Mouse (Mus musculus): ENCODE results near the gene Chd5.

Gene Chd5

DNA sequence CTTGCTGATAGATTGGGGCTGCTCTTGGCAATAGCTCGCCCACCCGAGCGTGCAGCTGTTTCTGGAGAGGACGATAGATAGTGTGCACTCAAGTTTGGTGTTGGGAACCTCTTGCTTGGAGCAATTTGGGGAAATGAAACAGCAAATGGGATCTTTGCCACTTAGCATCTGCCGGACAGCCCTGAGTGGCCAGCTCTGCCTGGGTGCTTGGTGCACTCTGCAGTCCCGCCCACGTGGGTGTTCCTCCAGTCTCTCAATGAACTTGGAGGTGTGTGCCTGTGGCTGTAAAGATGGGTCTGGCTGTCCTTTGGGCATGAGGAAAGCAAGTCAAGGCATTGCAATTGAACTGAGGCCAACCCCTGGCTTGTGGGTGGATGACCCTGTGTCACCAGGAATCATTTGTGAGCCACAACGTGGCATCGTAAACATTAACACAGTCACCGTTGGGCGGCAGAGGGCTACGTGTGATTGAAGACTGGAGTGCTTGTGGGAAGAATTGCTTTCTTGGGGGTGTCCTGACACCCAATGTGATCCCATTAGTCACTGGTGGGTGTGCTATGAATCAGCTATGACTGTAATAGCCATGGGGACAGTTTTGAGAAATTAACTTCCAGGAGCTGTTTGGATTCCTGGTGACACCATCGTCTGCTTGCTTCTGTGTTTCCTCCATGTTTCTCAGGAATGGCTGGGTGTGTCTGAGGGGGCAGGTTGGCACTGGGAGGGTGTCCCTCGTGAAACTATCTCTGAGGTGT is 15.6 kb downstream of the Chd5 start:
- no peak for DNase-seq (ENCODE audit: low read depth, low spot score)

DNA sequence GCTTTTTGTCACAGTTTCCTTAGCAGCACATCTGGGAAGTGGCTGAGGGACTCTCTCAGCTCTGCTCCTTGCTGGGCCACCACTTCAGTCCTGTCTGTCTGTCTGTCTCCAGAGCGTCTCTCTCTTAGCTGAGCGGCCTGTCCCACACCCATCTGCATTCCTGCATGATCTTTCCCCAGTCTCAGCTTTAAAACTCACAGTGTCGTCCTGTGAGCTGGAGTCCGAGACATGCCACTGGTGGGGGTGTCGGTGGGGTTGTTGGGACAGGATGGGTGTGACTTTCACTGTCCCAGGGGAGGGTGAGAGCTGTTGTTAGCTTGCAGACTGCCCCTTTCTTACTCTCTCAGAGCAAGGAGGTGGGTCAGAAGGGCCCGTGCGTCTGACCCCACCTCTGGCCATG is 17.2 kb downstream of the Chd5 start:
- DNase-seq (ENCODE audit: low read depth, low spot score): no peak

DNA sequence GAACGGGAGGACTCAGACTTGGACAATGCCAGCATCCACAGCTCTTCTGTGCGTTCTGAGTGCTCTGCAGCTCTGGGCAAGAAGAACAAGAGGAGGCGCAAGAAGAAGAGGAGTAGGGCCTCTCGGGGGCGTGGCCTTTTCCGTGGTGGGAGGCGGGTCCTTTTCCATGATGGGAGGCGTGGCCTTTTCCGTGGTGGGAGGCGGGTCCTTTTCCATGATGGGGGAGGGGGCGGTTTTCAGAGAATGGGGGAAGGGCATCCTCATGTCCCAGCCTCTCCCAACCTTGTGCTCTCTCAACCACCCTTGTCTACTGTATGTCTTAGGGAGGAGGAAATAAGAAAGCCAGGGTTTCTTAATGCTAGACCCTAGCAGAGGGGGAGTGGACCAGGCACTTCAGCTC is 21.2 kb downstream of the Chd5 start:
- DNase-seq (ENCODE audit: low read depth, low spot score): no peak

DNA sequence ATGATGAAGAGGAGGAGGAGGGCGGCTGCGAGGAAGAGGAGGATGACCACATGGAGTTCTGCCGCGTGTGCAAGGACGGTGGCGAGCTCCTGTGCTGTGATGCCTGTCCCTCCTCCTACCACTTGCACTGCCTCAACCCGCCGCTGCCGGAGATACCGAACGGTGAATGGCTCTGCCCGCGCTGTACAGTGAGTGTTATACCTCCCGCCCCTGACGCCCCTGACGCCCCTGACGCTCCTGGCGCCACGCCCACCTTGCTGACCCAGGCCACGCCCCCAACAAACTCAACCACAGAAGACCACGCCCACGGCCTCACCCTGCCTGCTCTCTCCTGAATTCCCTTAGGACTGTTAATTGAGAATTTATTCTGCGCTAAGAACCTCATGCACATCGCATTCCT is 22.4 kb downstream of the Chd5 start:
- DNase-seq (ENCODE audit: low read depth, low spot score): no peak

DNA sequence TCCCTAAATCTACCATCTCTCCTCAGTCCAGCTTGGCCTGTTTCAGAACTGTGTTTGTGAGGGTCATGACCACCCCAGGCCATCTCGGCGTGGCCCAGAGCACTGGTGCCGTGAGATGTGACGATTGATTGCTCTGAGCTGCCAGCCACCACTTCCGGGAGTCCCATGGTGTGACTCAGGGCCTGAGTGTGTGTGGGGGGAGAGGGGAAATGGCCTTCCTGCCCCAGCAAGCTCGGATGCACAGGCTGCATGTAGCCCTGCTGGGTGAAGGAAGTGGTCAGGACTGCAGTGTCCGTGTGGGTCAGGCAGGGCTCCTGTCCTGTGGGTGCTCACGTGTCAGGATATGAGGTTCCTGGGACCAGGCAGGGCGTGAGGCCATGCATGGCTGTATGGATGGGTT is 23.7 kb downstream of the Chd5 start:
- DNase-seq (ENCODE audit: low read depth, low spot score): no peak

DNA sequence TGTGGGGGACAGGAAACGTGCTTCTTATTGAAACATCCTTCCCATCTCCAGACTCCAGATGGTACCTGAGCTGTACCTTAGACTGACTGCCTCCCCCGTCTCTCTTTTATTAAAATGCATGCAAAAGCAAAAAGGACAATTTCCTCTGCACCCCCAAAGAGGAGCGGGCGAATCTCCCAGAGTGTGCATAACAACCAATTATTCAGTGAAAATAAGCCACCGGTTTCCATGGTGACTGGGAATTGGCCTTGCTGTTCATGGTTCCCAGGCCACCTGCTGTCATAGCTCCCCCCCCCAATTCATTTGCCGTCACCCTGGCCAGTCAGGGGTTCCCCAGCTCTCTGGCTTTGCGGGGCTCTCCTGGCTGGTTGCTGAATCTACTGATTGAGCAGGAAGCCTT is 26.8 kb downstream of the Chd5 start:
- no peak for DNase-seq (ENCODE audit: low read depth, low spot score)

DNA sequence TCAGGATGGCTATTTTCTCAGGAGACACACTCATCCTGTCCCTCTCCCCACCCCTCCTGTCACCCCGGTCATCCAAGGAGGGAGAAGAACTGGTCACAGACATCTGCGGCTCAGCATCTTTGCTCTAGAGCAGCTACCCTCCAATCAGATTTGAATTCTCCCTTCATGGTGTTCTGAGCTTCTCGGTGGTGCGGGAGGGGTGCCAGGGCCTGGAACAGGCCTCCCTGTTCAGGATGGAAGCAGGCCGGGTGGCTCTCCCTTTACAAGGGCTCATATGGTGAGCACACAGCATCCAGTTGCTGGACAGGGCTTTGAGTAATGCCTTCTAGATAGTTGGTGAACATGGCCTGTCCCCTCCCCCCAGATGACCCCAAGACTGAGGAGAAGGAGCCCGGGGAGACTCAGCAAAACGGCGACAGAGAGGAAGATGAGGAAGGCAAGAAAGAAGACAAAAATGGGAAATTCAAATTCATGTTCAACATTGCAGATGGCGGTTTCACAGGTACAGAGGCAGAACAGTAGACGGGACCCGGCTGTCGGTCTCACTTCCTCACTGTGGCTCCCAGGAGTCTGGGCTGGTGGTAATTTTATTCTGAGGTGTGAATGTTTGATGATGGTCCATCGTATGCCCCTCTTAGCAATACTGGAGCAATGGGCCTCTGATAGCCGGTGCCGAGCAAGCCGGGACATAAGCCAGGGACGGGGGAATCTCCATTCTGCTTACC is 44.2 kb downstream of the Chd5 start:
- DNase-seq (ENCODE audit: low read depth, low spot score): no peak

DNA sequence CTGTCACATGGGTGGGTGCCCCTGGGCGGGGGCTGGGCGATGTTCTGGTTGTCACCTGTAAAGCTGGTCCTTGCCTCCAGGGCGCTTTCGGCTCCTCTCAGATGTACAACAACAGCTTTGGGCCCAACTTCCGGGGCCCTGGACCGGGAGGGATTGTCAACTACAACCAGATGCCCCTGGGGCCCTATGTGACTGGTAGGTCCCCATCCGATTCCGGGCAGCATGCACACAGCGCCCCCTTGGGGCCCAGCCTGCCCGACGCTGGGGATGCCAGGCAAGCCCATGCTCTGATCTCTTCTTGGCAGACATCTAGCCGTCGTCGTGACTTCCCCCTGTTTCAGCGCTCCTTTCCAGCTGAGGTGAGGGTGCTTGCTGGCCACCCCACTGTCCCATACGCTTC is 47.2 kb downstream of the Chd5 start:
- no peak for DNase-seq (ENCODE audit: low read depth, low spot score)

DNA sequence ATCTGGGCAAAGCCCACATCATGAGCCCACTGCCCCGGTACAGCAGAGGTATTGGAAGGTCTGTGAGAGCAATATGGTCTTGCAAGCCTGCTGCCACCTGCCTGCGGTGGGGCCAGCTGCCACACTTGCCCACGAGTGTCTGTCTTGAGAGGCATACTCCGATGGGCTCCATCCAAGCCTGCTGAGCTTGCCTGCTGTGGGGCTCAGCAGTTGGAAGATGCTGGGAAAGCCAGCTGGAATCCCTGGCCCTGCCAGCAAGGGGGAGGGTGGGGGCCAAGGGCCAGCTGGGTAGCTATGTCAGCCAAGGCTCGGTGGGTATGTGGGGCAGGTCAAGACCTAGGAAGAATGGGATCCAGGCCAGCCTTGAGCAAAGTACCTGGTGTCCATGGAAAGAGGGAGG is 53.7 kb downstream of the Chd5 start:
- no peak for DNase-seq (ENCODE audit: low read depth, low spot score)

DNA sequence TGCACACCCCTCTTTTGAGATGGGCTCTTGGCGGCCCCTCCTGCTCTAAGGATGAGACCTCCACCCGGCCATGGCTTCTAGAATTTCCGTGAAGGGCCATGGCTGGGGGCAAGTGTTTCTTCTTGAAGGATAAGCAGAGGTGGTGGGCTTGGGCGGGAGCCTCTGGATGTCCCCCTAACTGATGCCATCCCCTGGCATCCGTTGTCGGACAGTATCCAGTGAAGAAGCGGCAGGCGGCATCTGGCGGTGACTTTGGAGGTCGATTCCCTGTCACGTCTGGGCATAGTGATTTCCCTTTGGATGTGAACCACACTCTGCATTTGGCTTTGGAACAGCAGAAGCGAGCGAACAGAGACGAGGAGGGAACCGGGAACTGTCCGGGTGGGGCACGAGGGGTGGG is 54.2 kb downstream of the Chd5 start:
- DNase-seq (ENCODE audit: low read depth, low spot score): no peak

DNA sequence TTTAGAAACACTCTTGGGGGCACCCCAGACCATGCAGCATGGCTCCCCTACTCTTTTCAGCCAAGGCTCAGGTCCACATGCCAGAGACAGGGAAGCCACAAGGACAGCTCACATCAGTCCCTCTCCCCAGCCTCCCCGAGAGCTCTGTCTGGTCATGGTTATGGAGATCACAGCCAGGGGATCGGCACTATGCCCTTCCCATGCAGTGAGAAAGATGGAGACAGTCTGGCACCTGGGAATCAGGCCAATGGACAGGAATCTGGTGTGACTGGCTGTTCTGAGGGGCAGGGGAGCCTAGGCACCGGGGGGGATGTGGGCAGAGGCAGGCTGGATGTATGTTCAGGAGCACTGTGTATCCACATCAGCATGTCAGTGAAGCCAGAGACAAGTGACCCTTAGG is 60.5 kb downstream of the Chd5 start:
- DNase-seq (ENCODE audit: low read depth, low spot score): no peak

DNA sequence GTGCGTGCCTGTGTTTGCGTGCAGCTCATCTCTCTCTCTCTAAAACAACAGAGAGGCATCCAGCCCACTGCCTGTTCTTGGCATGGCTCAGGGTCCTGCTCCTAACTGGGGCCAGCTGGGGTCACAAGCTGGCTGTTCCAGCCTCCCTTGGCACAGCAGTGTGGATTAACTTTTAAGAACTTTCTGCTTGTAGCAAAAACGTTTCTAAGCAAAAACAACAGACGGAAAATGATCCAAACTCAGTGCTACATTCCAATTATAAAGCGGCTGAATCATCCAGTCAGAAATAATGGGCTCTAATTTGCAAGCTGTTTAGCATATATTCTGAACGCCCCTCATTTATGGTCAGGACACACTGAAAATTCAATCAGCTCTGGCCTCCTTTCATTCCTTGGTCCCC is 66.7 kb downstream of the Chd5 start:
- no peak for DNase-seq (ENCODE audit: low read depth, low spot score)

DNA sequence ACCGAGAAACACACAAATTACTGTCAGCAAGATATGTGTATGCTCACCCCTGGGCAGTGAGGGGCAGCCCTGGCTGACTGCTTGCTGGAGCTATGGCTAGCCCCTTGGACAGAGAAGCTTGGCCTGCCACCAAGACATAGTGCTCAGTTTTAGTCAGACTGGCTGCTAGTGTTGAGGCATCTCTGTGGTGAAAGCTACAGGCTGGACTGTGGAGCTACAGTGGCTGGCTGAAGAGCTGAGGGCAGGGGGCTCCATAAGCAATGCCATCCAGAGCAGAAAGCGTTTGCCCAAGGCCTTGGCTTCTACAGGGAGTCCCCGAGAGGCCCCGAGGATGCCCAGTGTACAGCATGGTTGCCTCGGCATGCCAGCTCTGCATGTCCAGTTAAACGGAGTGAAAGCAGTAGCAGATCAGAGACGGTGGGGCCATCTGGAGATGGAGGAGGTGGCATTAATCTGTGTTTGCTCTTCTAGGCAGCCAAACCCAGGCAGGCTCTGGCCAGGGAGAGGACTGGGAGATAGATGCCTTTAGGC is 67.3 kb downstream of the Chd5 start:
- DNase-seq (ENCODE audit: low read depth, low spot score): no peak

DNA sequence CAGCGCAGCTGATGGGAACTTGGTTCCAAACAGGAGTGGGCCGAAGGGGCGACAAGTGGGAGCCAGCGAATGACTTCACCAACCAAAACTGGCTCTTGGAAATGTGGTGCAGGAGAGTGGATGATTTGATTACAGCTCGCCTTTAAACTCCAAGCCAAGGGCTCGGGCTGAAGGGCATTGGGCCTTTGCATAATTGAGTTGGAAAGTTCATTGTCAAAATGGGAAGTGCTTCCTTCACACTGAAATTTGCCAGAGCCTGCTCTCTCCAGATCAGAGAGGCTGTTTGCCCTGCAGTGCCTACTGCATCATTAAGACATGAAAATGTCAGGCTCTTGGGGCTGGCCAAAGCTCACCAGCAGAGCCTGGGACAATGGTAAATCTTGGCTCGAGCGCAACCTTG is 68.1 kb downstream of the Chd5 start:
- DNase-seq (ENCODE audit: low read depth, low spot score): no peak

DNA sequence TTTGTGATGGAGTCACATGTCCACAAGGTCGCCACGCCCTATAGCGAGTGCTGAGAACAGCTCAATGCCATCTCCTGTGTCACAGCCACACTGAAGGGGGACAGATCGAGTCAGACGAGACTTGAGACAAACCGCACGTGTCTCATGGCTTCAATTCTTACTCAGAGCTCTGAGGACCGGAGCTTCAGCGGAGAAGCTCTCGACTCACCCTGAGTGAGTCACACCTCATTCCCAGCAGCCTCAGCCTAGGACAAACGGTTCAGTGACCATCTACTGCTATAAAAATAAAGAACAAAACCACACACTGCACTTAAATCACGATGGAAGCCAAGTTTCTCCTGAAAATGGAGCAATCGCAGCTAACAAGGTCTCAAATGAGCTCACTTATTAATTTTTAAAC is 72.5 kb downstream of the Chd5 start:
- DNase-seq (ENCODE audit: low read depth, low spot score): no peak

DNA sequence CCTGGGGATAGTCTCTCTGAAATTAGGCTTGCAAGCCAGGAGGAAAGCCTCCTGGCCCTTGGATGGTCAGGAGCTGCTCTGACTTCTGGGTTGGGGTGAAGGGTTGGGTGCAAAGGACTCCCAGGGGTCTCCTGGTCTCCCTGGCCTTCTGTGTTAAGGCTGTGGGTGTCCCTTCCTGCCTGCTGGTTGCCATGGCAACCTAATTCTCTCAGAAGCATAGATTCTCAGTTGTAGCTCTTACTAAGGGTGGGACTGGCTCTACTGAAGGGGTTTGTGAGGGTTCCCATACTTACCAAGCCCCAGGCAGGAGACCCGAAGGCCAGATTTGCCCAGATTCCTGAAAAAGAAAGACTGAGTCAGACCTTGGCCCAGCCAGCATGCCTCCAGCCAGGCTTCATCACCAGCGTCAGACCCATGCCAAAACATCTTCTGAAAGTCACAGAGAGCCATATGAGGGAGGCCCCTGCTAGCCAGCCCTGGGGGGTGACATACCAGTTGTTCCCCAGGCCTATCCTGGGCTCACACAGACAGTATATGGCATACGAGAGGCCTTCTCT is 74.2 kb downstream of the Chd5 start:
- no peak for DNase-seq (ENCODE audit: low read depth, low spot score)

DNA sequence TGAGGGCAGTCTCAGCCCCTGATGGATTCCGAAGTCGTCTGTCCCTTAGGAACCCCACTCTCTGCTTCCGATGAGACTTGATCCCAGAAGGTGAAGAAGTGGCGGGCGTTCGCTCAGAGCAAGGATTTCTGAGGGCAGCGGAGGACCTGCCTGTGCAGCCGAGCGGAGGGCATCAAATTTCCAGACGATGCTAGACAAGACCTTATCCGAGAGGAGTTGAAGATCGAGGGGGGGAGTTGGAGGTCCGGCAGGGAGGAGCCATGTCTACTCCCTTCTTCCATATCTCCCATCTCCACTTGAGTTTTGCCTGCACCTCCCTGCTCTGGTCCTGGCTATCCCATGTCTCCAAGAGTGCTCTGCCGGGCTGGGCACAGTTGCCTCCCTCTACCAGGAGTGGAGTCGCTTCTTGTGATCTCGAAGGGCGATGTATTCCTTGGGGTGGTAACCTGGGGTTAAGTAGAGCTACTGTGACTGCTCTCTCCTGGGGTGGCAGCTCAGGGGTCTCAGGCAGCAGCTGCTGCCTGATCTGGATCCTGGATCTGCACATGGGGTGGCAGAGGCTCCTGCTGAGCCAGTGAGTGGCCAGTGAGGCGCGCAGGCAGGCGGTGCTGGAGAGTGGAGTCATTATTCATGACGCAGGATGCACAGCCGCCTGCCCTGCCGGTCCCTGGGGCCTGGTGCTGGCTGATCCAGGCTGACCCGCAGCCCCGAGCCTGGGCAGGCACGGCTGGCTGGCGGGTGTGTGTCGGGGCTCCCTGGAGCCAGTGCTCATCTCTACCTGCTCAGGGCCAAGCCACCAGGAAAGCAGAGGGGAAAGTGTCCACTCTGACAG is 80.0 kb downstream of the Chd5 start:
- DNase-seq (ENCODE audit: low read depth, low spot score): no peak

DNA sequence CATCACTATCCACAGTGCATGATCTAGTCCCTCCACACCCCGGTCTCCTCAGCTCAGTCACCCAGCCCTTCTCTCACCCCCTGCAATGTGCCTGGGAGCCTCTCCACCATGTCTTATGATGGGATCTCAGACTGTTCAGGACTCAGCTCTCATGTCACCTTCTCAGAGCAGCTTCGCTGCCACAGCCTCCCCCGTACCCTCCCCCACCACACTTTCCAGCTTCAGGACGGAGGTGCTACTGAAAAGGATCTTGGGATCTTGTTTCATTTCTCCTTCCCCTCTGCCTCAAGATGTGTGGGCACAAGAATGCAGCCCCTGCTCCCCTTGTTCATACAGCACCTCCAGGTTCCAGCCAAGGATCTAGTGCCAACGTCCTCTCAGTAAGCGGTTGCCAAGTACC is 85.1 kb downstream of the Chd5 start:
- DNase-seq (ENCODE audit: low read depth, low spot score): no peak

DNA sequence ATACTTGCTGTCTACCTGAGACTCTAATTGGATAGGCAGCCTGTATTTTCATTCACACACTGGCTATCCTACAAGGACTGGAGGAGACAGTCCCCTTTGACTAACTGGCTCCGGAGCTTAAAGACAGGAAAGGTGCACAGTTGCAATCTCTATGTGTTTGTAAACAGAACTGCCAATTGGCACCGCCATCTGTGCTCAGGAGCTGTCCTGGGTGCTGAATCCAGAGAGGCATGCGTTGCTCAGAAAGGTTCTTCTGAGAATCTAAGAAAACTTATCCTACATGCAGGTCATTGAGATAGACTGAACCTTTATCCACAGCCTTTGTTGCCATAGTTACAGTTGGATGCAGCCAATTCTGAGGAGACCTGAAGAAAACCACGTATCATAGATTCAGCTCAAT is 85.9 kb downstream of the Chd5 start:
- no peak for DNase-seq (ENCODE audit: low read depth, low spot score)

DNA sequence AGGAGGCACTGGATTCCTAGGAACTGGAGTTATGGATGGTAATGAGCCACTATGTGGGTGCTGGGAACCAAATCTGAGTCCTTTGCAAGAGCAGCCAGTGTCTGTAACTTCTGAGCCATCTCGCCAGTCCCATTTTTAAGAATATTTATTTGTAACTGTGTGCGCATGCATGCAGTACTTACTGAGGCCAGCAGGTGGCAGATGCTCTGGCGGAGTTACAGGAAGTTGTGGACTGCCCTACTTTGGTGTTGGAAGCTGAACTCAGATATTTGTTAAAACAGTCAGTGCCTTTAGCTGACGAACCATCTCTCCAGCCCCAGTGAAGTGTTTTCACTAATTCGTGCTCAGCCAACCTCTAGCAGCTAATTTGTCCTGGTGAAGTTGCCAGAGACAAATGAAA is 86.5 kb downstream of the Chd5 start:
- no peak for DNase-seq (ENCODE audit: low read depth, low spot score)

DNA sequence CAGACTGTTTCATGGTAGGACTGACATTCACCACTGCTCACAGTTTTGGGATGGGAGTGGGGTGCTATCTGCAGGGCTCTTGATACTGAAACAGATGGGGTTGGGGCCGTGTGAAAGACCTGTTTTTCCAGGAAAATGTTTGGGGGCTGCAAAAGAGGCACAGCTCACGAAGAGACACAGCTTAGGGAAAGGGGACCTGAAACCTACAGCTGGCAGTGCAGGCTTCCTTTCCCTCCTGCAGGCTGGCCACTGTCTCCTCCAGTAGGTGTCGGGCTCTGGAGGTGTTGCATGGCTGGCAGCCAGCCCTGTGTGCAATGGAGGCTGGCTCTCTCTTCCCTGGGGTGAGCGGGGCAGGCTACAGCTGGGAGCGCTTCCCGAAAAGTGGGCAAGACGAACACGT is 89.8 kb downstream of the Chd5 start:
- no peak for DNase-seq (ENCODE audit: low read depth, low spot score)

DNA sequence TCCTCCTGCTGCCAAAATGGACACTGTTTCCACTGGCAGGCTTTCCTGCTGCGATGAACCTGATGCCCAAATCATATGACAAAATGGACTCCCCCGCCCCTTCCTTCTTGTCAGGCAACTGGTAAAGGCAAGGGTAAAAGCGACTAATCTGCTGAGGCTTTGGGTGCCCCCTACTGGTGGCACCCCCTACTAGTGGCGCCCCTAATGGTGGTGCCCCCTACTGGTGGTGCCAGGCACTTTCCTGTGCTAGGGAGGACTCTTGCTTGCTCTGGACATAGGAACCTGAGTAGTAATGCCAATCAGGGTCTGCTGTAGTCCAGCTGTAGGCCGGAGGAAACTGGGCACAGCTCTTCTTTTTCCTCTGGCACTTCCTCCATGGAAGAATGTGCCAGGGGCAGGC is 93.9 kb downstream of the Chd5 start:
- no peak for DNase-seq (ENCODE audit: low read depth, low spot score)

All from retina, postnatal 7 days (tissue).